Mouse (Mus musculus): Measurements from ENCODE around the gene Fsip1. TPM values are rescaled to one million over a fixed set of nuclear protein-coding genes. Genes with fewer than 3 reads are reported as not detected.

The Fsip1 gene
- 24.7 and 29.8 TPM in 2 replicates for polyA plus RNA-seq (2012; rRNA removed)

DNA sequence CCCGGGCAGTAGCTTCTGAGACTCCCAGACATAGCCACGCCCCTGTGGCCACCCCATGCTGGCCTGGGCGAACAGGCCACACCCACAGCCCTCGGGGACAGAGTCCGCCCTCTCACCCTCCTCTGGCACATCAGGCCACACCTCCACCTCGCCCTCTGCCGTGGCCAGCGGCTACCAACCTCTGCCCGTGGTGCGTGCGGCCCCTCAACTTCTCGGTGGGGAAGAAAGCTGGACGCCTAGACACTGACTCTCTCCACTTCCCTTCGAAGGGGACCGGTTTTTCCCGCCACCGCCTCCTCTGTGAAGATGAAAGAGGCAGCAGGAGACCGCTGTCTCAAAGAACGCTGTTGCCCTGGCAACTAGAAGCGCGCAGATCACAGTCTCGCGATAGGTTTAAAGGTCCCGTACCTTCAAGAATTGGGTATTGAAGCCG is at the start of gene Fsip1:
Gene Fsip1 (minus strand): TSS at position 346 of the 433 bp plus-strand sequence.
- H3K4me1 ChIP-seq (ENCODE audit: control insufficient read depth, insufficient read depth, low read length): peaks cover 2% of the 10 kb centered on the region; the same call in 1 of the 2 replicates
- H3K27ac ChIP-seq (ENCODE audit: control insufficient read depth, insufficient read depth, low read depth, low read length): peak within 1 kb of the TSS; percentile 81; the same call in 1 of the 2 replicates
- H3K4me3 ChIP-seq (ENCODE audit: control insufficient read depth, low read depth, low read length): peak within 1 kb of the TSS; percentile 95
- TF ChIP-seq CTCF (IDR thresholded peaks at IDR 0.05; ENCODE audit: control insufficient read depth, insufficient read depth, insufficient replicate concordance, low read depth, low read length): no peak
- no peak for TF ChIP-seq POLR2A (IDR thresholded peaks at IDR 0.05; ENCODE audit: control insufficient read depth, low read depth, low read length)
- H3K36me3 ChIP-seq (ENCODE audit: control insufficient read depth, insufficient read depth, low read length): no peaks in the 10 kb centered on the region; the same call in 1 of the 2 replicates
- H3K27me3 ChIP-seq (ENCODE audit: control insufficient read depth, insufficient read depth, low read length): no peaks in the 10 kb centered on the region

DNA sequence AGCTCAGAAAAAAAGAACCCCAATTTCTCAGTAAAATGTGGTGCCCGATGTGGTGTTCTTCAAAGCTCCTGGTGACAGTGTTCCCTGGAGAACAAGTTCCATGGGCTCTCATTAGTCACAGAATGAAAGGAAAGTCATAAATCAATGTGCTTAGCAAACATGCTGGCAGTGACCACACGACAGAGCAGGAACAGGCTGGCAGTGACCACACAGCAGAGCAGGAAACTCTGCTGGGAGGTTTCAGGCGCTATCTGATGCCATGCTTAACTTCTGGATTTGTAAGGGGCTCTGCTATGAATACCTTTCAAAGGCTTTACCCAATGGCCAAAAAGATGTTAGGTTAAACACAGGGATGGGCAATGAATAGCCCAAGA is 49.7 kb upstream of the Fsip1 start:
- no peaks in the 10 kb centered on the region for H3K36me3 ChIP-seq (ENCODE audit: control insufficient read depth, insufficient read depth, low read length)
- no peak overlapping the region for H3K27ac ChIP-seq (ENCODE audit: control insufficient read depth, insufficient read depth, low read depth, low read length)
- H3K4me3 ChIP-seq (ENCODE audit: control insufficient read depth, low read depth, low read length): no peak overlapping the region
- H3K27me3 ChIP-seq (ENCODE audit: control insufficient read depth, insufficient read depth, low read length): no peaks in the 10 kb centered on the region
- TF ChIP-seq CTCF (IDR thresholded peaks at IDR 0.05; ENCODE audit: control insufficient read depth, insufficient read depth, insufficient replicate concordance, low read depth, low read length) (no peak), POLR2A (IDR thresholded peaks at IDR 0.05; ENCODE audit: control insufficient read depth, low read depth, low read length) (no peak)
- H3K4me1 ChIP-seq (ENCODE audit: control insufficient read depth, insufficient read depth, low read length): no peaks in the 10 kb centered on the region

GRCm38 (mm10) chr2:118305827-118306521 is 49.2 kb upstream of the Fsip1 start:
- no peak overlapping the region for H3K4me3 ChIP-seq (ENCODE audit: control insufficient read depth, low read depth, low read length)
- H3K36me3 ChIP-seq (ENCODE audit: control insufficient read depth, insufficient read depth, low read length): no peaks in the 10 kb centered on the region
- H3K27me3 ChIP-seq (ENCODE audit: control insufficient read depth, insufficient read depth, low read length): no peaks in the 10 kb centered on the region
- H3K27ac ChIP-seq (ENCODE audit: control insufficient read depth, insufficient read depth, low read depth, low read length): no peak overlapping the region
- no peaks in the 10 kb centered on the region for H3K4me1 ChIP-seq (ENCODE audit: control insufficient read depth, insufficient read depth, low read length)
- no peak for TF ChIP-seq POLR2A (IDR thresholded peaks at IDR 0.05; ENCODE audit: control insufficient read depth, low read depth, low read length)
- no peak for TF ChIP-seq CTCF (IDR thresholded peaks at IDR 0.05; ENCODE audit: control insufficient read depth, insufficient read depth, insufficient replicate concordance, low read depth, low read length)

- Histone ChIP-seq H3K4me1 (ENCODE audit: control insufficient read depth, insufficient read depth, low read length) (no peaks in the 10 kb centered on the region), H3K36me3 (ENCODE audit: control insufficient read depth, insufficient read depth, low read length) (no peaks in the 10 kb centered on the region), H3K27me3 (ENCODE audit: control insufficient read depth, insufficient read depth, low read length) (no peaks in the 10 kb centered on the region), H3K27ac (ENCODE audit: control insufficient read depth, insufficient read depth, low read depth, low read length) (no peak overlapping the region), H3K4me3 (ENCODE audit: control insufficient read depth, low read depth, low read length) (no peak overlapping the region)
- TF ChIP-seq POLR2A (IDR thresholded peaks at IDR 0.05; ENCODE audit: control insufficient read depth, low read depth, low read length) (no peak), CTCF (IDR thresholded peaks at IDR 0.05; ENCODE audit: control insufficient read depth, insufficient read depth, insufficient replicate concordance, low read depth, low read length) (no peak)
Measured at GRCm38 (mm10) chr2:118303456-118303855, 46.7 kb upstream of the Fsip1 start.

DNA sequence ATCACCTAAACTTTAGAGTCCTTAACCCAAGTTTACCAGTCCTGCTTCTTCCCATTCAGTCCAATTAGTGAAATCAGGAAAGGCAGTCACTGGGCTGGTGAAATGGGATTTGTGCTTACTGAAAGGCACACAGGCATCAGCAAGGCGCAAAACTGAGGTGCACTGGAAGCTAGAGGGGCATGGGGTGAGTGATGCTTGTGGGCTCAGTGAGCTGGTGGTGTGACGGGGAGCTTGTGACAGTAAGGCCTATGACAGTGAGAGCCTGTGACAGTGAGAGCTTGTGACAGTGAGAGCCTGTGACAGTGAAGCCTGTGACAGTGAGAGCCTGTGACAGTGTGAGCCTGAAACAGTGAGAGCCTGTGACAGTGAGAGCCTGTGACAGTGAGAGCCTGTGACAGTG is 44.9 kb upstream of the Fsip1 start:
- Histone ChIP-seq H3K27ac (ENCODE audit: control insufficient read depth, insufficient read depth, low read depth, low read length) (no peak overlapping the region), H3K4me1 (ENCODE audit: control insufficient read depth, insufficient read depth, low read length) (no peaks in the 10 kb centered on the region), H3K36me3 (ENCODE audit: control insufficient read depth, insufficient read depth, low read length) (no peaks in the 10 kb centered on the region), H3K27me3 (ENCODE audit: control insufficient read depth, insufficient read depth, low read length) (no peaks in the 10 kb centered on the region), H3K4me3 (ENCODE audit: control insufficient read depth, low read depth, low read length) (no peak overlapping the region)
- TF ChIP-seq CTCF (IDR thresholded peaks at IDR 0.05; ENCODE audit: control insufficient read depth, insufficient read depth, insufficient replicate concordance, low read depth, low read length) (no peak), POLR2A (IDR thresholded peaks at IDR 0.05; ENCODE audit: control insufficient read depth, low read depth, low read length) (no peak)

DNA sequence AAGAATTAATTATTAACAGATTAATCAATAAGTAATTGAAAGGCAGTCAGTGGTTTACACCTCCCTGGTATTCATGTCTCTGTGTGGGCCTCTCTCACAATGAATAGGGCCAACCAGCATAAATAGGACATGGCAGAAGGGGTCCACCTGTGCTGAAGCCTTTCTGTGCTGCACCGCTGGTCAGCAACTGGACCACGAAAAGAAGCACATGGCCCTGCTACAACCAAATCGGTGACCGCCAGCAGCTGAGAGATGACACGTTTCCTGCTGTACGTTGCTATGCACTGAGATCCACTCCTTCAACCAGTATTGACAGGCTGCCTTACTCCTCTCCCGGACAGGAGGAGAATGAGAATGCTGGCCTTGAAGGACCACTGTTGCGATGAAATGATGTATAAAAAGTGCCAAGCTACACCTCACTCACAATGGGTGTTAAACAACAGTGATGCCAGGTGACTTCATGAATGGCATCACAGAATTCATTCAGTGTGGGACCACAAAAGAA is 44.3 kb upstream of the Fsip1 start:
- H3K4me3 ChIP-seq (ENCODE audit: control insufficient read depth, low read depth, low read length): no peak overlapping the region
- no peak overlapping the region for H3K27ac ChIP-seq (ENCODE audit: control insufficient read depth, insufficient read depth, low read depth, low read length)
- H3K4me1 ChIP-seq (ENCODE audit: control insufficient read depth, insufficient read depth, low read length): no peaks in the 10 kb centered on the region
- no peaks in the 10 kb centered on the region for H3K27me3 ChIP-seq (ENCODE audit: control insufficient read depth, insufficient read depth, low read length)
- no peaks in the 10 kb centered on the region for H3K36me3 ChIP-seq (ENCODE audit: control insufficient read depth, insufficient read depth, low read length)
- TF ChIP-seq POLR2A (IDR thresholded peaks at IDR 0.05; ENCODE audit: control insufficient read depth, low read depth, low read length) (no peak), CTCF (IDR thresholded peaks at IDR 0.05; ENCODE audit: control insufficient read depth, insufficient read depth, insufficient replicate concordance, low read depth, low read length) (no peak)

GRCm38 (mm10) chr2:118299981-118300380 is 43.2 kb upstream of the Fsip1 start:
- no peak overlapping the region for H3K27ac ChIP-seq (ENCODE audit: control insufficient read depth, insufficient read depth, low read depth, low read length)
- H3K27me3 ChIP-seq (ENCODE audit: control insufficient read depth, insufficient read depth, low read length): no peaks in the 10 kb centered on the region
- H3K4me3 ChIP-seq (ENCODE audit: control insufficient read depth, low read depth, low read length): no peak overlapping the region
- no peaks in the 10 kb centered on the region for H3K36me3 ChIP-seq (ENCODE audit: control insufficient read depth, insufficient read depth, low read length)
- TF ChIP-seq CTCF (IDR thresholded peaks at IDR 0.05; ENCODE audit: control insufficient read depth, insufficient read depth, insufficient replicate concordance, low read depth, low read length) (no peak), POLR2A (IDR thresholded peaks at IDR 0.05; ENCODE audit: control insufficient read depth, low read depth, low read length) (no peak)
- no peaks in the 10 kb centered on the region for H3K4me1 ChIP-seq (ENCODE audit: control insufficient read depth, insufficient read depth, low read length)

Data from testis, adult 2 months (tissue).